20 mouse cellular contexts compared by ENCODE assay signal in the genomic region with DNA sequence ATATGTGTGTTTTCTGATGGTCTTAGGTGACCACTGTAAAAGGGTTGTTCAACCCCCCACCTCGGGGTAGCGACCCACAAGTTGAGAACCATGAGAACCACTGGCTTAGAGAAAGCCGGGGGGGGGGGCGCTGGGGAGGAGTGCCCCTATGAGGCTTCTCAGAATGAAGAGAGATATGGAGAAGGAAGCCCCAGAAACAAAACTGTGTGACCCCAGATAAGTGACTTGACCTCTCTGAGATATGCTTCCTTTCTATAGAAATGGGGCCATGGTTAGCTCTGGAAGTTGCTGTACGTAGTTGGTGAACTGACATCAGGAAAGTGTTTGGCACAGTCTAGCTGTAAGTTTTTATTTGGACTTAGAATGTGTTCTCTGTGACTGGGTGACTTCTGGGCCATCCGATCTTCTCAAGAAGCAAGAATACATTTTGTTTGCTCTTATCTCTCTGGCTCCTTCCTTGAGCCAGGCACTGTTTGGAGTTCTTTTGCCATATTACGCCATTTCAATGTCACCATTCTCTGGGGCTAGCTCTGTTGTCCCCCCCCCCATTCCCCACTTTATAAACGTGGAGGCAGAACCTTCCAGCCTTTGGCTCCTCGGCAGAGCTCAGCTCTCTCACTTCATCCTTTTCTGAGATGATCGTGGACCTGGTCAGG. TPM values are rescaled to one million over a fixed set of nuclear protein-coding genes. Genes with fewer than 3 reads are reported as not detected.
A peak's percentile ranks its signal among the peaks of the same experiment; 100 is the strongest.
DNase-seq lines count a peak whose midpoint lies in the region; ATAC-seq and TF ChIP-seq lines count a peak whose summit lies in the region.
"Had no signal": no experiment of that assay in that cellular context is flagged by ENCODE, and none has a peak within 500 bp of the region (broad histone marks: within the 10 kb centered on the region; RNA-seq: fewer than 3 reads in every experiment).

No protein-coding gene starts in this region.

- no peaks in the 10 kb centered on the region for H3K36me3 ChIP-seq in heart, embryonic 13.5 days
- peaks cover 5% of the 10 kb centered on the region; the same call in 1 of the 2 replicates for H3K36me3 ChIP-seq in heart, embryonic 10.5 days
- no peaks in the 10 kb centered on the region for H3K36me3 ChIP-seq in lung, postnatal 0 days (ENCODE audit: insufficient read depth, low read length)
- H3K36me3 ChIP-seq in liver, embryonic 12.5 days: no peaks in the 10 kb centered on the region
- H3K36me3 ChIP-seq in liver, embryonic 13.5 days: peaks cover 3% of the 10 kb centered on the region; the same call in 1 of the 2 replicates
- H3K36me3 ChIP-seq: embryonic facial prominence, embryonic 15.5 days; heart, embryonic 15.5 days; hindbrain, embryonic 13.5 days; intestine, embryonic 15.5 days had no signal

- 50% methylated on average over 10 of the region's 10 CpGs for WGBS in heart, embryonic 13.5 days
- 63% methylated on average over 10 of the region's 10 CpGs for WGBS in heart, embryonic 10.5 days
- 43% methylated on average over 10 of the region's 10 CpGs for WGBS in lung, postnatal 0 days
- 48% methylated on average over 9 of the region's 10 CpGs for WGBS in liver, embryonic 12.5 days (ENCODE audit: insufficient replicate concordance)
- WGBS in liver, embryonic 13.5 days (ENCODE audit: insufficient replicate concordance): 47% methylated on average over 10 of the region's 10 CpGs

- no peak for TF ChIP-seq EP300 in lung, postnatal 0 days (IDR thresholded peaks at IDR 0.05)

- no peaks in the 10 kb centered on the region for H3K9me3 ChIP-seq in heart, embryonic 13.5 days
- no peaks in the 10 kb centered on the region for H3K9me3 ChIP-seq in heart, embryonic 10.5 days
- no peaks in the 10 kb centered on the region for H3K9me3 ChIP-seq in lung, postnatal 0 days (ENCODE audit: low read length)
- no peaks in the 10 kb centered on the region for H3K9me3 ChIP-seq in liver, embryonic 12.5 days (replicated peaks)
- H3K9me3 ChIP-seq in liver, embryonic 13.5 days (replicated peaks): no peaks in the 10 kb centered on the region
- H3K9me3 ChIP-seq: embryonic facial prominence, embryonic 15.5 days; forebrain, embryonic 10.5 days; heart, embryonic 15.5 days; hindbrain, embryonic 13.5 days; intestine, embryonic 15.5 days had no signal

- no peak overlapping the region for H3K9ac ChIP-seq in heart, embryonic 13.5 days
- no peak overlapping the region for H3K9ac ChIP-seq in lung, postnatal 0 days (replicated peaks; ENCODE audit: low read depth)
- no peak overlapping the region; the same call in 1 of the 2 replicates for H3K9ac ChIP-seq in liver, embryonic 12.5 days
- peak overlapping the region; percentile 13; the same call in 1 of the 2 replicates for H3K9ac ChIP-seq in liver, embryonic 13.5 days
- H3K9ac ChIP-seq: embryonic facial prominence, embryonic 15.5 days; heart, embryonic 15.5 days; hindbrain, embryonic 13.5 days; intestine, embryonic 15.5 days had no signal

- ATAC-seq in heart, embryonic 13.5 days (ENCODE audit: extremely low read depth, insufficient number of reproducible peaks, low FRiP score, low TSS enrichment): no peak
- no peak for ATAC-seq in lung, postnatal 0 days
- peak; percentile 58; the same call in 1 of the 2 replicates for ATAC-seq in liver, embryonic 12.5 days
- ATAC-seq in liver, embryonic 13.5 days (ENCODE audit: low read depth): peak; percentile 53
- ATAC-seq: forebrain, embryonic 14.5 days; intestine, embryonic 15.5 days had no signal

- no peaks in the 10 kb centered on the region for H3K27me3 ChIP-seq in heart, embryonic 13.5 days (replicated peaks)
- H3K27me3 ChIP-seq in heart, embryonic 10.5 days (ENCODE audit: insufficient read depth, poor library complexity, severe bottlenecking): no peaks in the 10 kb centered on the region
- no peaks in the 10 kb centered on the region for H3K27me3 ChIP-seq in lung, postnatal 0 days (replicated peaks; ENCODE audit: insufficient read depth, low read length)
- no peaks in the 10 kb centered on the region; the same call in 1 of the 2 replicates for H3K27me3 ChIP-seq in liver, embryonic 12.5 days (replicated peaks)
- no peaks in the 10 kb centered on the region for H3K27me3 ChIP-seq in liver, embryonic 13.5 days
- H3K27me3 ChIP-seq: embryonic facial prominence, embryonic 15.5 days; heart, embryonic 15.5 days; intestine, embryonic 15.5 days had no signal

- H3K4me1 ChIP-seq in heart, embryonic 13.5 days: peaks cover 53% of the 10 kb centered on the region
- H3K4me1 ChIP-seq in heart, embryonic 10.5 days: peaks cover 83% of the 10 kb centered on the region
- no peaks in the 10 kb centered on the region; the same call in none of the 2 replicates for H3K4me1 ChIP-seq in lung, postnatal 0 days (ENCODE audit: insufficient read depth, low read depth, low read length)
- H3K4me1 ChIP-seq in liver, embryonic 12.5 days: peaks cover 33% of the 10 kb centered on the region
- peaks cover 38% of the 10 kb centered on the region for H3K4me1 ChIP-seq in liver, embryonic 13.5 days (replicated peaks)

- peak overlapping the region; percentile 36; the same call in 1 of the 2 replicates for H3K27ac ChIP-seq in heart, embryonic 13.5 days (replicated peaks)
- no peak overlapping the region for H3K27ac ChIP-seq in heart, embryonic 10.5 days
- 0 out of 2 replicates have a peak overlapping the region, but pooled peaks have one; percentile 20 for H3K27ac ChIP-seq in lung, postnatal 0 days (ENCODE audit: low read length)
- H3K27ac ChIP-seq in liver, embryonic 12.5 days: no peak overlapping the region
- H3K27ac ChIP-seq in liver, embryonic 13.5 days: no peak overlapping the region
- H3K27ac ChIP-seq: embryonic facial prominence, embryonic 15.5 days; heart, embryonic 15.5 days; hindbrain, embryonic 13.5 days; intestine, embryonic 15.5 days had no signal

- no peak for DNase-seq in heart, embryonic 10.5 days (ENCODE audit: low spot score)
- DNase-seq in lung, postnatal 0 days (ENCODE audit: low spot score): no peak
- DNase-seq in lung, postnatal 10 days: no peak
- no peak for DNase-seq in liver, embryonic 13.5 days
- DNase-seq in adrenal gland, postnatal 10 days: no peak
- DNase-seq: adrenal gland, adult 2 months; adrenal gland, postnatal 36 days; cerebellum, adult 2 months; cerebellum, postnatal 10 days; embryo, embryonic 11 days; gastrocnemius, postnatal 10 days had no signal

- H3K4me2 ChIP-seq in heart, embryonic 13.5 days: no peak overlapping the region
- H3K4me2 ChIP-seq in lung, postnatal 0 days (replicated peaks; ENCODE audit: low read depth, low read length): no peak overlapping the region
- peak overlapping the region; percentile 24; the same call in 1 of the 2 replicates for H3K4me2 ChIP-seq in liver, embryonic 12.5 days
- H3K4me2 ChIP-seq in liver, embryonic 13.5 days: peak overlapping the region; percentile 12; the same call in 1 of the 2 replicates
- H3K4me2 ChIP-seq: embryonic facial prominence, embryonic 15.5 days; heart, embryonic 15.5 days; hindbrain, embryonic 13.5 days; intestine, embryonic 15.5 days had no signal

- no peak for TF ChIP-seq CTCF in lung, postnatal 0 days (IDR thresholded peaks at IDR 0.05)

- H3K4me3 ChIP-seq in heart, embryonic 13.5 days: no peak overlapping the region
- no peak overlapping the region for H3K4me3 ChIP-seq in heart, embryonic 10.5 days
- no peak overlapping the region for H3K4me3 ChIP-seq in lung, postnatal 0 days (ENCODE audit: low read depth, low read length)
- no peak overlapping the region for H3K4me3 ChIP-seq in liver, embryonic 12.5 days
- no peak overlapping the region for H3K4me3 ChIP-seq in liver, embryonic 13.5 days (replicated peaks)
- H3K4me3 ChIP-seq: embryonic facial prominence, embryonic 15.5 days; erythroblast, embryonic 14.5 days; forebrain, embryonic 10.5 days; heart, embryonic 15.5 days; hindbrain, embryonic 13.5 days; intestine, embryonic 15.5 days had no signal

RNA-seq across cellular contexts. Expression of a gene that starts 25.4 kb away (rescaled TPM):
- polyA plus RNA-seq in heart, embryonic 13.5 days (2015; fragmentation: Nextera tagmentation; extraction: Ambion mirVana): 77.4 and 78.9 TPM in 2 replicates
- 118 and 165 TPM in 2 replicates for polyA plus RNA-seq in heart, embryonic 10.5 days (2016; fragmentation: Nextera tagmentation; extraction: Ambion mirVana)
- polyA plus RNA-seq in lung, postnatal 0 days (2015; fragmentation: Nextera tagmentation; extraction: Ambion mirVana): 65.7 and 80.9 TPM in 2 replicates
- polyA plus RNA-seq in liver, embryonic 12.5 days (2016; fragmentation: Nextera tagmentation; extraction: Ambion mirVana): 17.8 and 18.5 TPM in 2 replicates
- 12.3 and 14.2 TPM in 2 replicates for polyA plus RNA-seq in liver, embryonic 13.5 days (2015; fragmentation: Nextera tagmentation; extraction: Ambion mirVana)
- total RNA-seq in adrenal gland, postnatal 10 days (2021): 100 to 1,000 TPM; 183 to 188 TPM

Comparison
In these comparisons a context has a peak if more than half of its experiments do, and no peak if none do; other contexts are left out.
1. H3K27ac ChIP-seq: peak in heart, embryonic 13.5 days (single experiment) and lung, postnatal 0 days (single experiment); none in heart, embryonic 10.5 days (single experiment), liver, embryonic 12.5 days (single experiment) and liver, embryonic 13.5 days (single experiment).
2. ATAC-seq: peak in liver, embryonic 12.5 days (single experiment) and liver, embryonic 13.5 days (single experiment); none in heart, embryonic 13.5 days (single experiment) and lung, postnatal 0 days (single experiment).
3. H3K4me2 ChIP-seq: peak in liver, embryonic 12.5 days (single experiment) and liver, embryonic 13.5 days (single experiment); none in heart, embryonic 13.5 days (single experiment) and lung, postnatal 0 days (single experiment).